Mouse (Mus musculus) forebrain, embryonic 13.5 days (tissue): Measurements from ENCODE around the gene Efcab8. TPM values are rescaled to one million over a fixed set of nuclear protein-coding genes. Genes with fewer than 3 reads are reported as not detected.
"Not testable (repeated sequence)": the region's sequence is repeated elsewhere in the genome, so short reads cannot be mapped to it uniquely, and the experiment has no call there.

Source experiments
- ATAC-seq: fragments of 200-750 bp; cut with Nextera tagmentation; 2 replicates; pipeline ENCODE4 v1.8.0; 2017
- H3K27ac ChIP-seq: fragments of 300-500 bp; sonication (generic); 2 replicates; pipeline ENCODE4 v1.5.1; 2015; ENCODE audit warnings: inconsistent platforms, mild to moderate bottlenecking, moderate library complexity
- H3K27me3 ChIP-seq: fragments of 300-500 bp; sonication (generic); 2 replicates; pipeline ENCODE4 v1.6.1; 2015; ENCODE audit warnings: mild to moderate bottlenecking, inconsistent platforms
- H3K36me3 ChIP-seq: fragments of 300-500 bp; sonication (generic); 2 replicates; pipeline ENCODE4 v1.6.1; 2015; ENCODE audit warnings: mild to moderate bottlenecking, inconsistent platforms; ENCODE audit not compliant: poor library complexity, severe bottlenecking
- H3K4me1 ChIP-seq: fragments of 300-500 bp; sonication (generic); 2 replicates; pipeline ENCODE4 v1.6.1; 2015; ENCODE audit warnings: inconsistent platforms
- H3K4me2 ChIP-seq: fragments of 300-500 bp; sonication (generic); 2 replicates; pipeline ENCODE4 v1.6.1; 2015; ENCODE audit warnings: inconsistent platforms, mild to moderate bottlenecking, moderate library complexity
- H3K4me3 ChIP-seq: fragments of 300-500 bp; sonication (generic); 2 replicates; pipeline ENCODE4 v1.5.1; 2015; ENCODE audit warnings: mild to moderate bottlenecking, inconsistent platforms
- H3K9ac ChIP-seq: fragments of 300-500 bp; sonication (generic); 2 replicates; pipeline ENCODE4 v1.6.1; 2015; ENCODE audit warnings: mild to moderate bottlenecking, inconsistent platforms
- H3K9me3 ChIP-seq: fragments of 300-500 bp; sonication (generic); replicated peaks from 2 replicates; pipeline ENCODE4 v1.6.1; 2016; ENCODE audit warnings: inconsistent platforms
- WGBS: fragments of 180-500 bp; shearing (Covaris S2); methylation state at CpG from one replicate; pipeline ENCODE4 v1.1.7; 2015; 5-methylcytosine and 5-hydroxymethylcytosine counted together
- polyA plus RNA-seq: library from polyadenylated mRNA; unstranded; fragments of >200 nt; fragmentation: Nextera tagmentation; extraction: Ambion mirVana; gene quantifications from 2 replicates; pipeline ENCODE4 v1.2.1, GENCODE M21; 2015

The Efcab8 gene
- polyA plus RNA-seq, 1 experiment from 2014 or later = 0.09 TPM

DNA sequence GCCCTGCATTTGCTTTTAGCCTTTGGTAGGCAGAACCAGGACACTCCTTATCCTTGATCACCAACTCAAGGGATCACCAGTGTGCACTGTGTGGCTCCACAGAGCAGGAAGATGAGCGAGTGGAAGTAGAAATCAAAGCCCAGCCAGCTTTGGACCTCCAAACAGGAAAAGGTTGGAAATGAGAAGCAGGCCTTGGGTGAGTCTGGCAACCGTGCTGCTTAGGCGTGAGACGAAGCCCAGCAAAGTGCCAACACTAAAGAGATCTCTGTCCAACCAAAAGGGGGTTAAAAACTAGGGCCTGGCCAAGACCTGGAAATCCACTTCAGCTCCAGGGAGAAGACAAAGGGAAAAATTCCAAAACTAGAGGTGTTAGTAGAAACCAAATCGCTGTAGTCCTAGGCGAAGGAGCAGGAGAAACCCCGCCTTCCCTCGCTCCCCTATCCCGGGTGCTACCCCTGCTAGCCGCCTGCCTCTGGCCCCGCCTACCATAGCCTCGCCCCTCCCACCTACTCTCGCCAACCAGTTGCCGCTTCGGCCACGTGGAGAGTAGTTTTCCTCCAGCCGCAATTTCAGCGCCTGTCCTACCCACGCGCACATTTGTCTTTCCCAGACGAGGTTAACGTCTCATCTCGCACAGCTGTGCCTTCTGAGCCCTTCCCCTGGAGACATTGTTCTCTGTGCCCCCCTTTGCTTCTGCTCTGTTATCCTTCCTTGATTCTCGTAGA is 931 bp upstream of the Efcab8 start:
- peaks cover 8% of the 10 kb centered on the region for H3K36me3 ChIP-seq
- ATAC-seq = peak; percentile 83; the same call in 1 of the 2 replicates
- no peaks in the 10 kb centered on the region for H3K27me3 ChIP-seq
- H3K9ac ChIP-seq = peak overlapping the region; percentile 28; the same call in 1 of the 2 replicates
- H3K4me2 ChIP-seq = peak overlapping the region; percentile 64
- peak overlapping the region; percentile 31 for H3K4me3 ChIP-seq
- peaks cover 10% of the 10 kb centered on the region for H3K4me1 ChIP-seq
- 17% methylated on average over 24 of the region's 24 CpGs for WGBS
- no peak overlapping the region for H3K27ac ChIP-seq
- H3K9me3 ChIP-seq = no peaks in the 10 kb centered on the region

DNA sequence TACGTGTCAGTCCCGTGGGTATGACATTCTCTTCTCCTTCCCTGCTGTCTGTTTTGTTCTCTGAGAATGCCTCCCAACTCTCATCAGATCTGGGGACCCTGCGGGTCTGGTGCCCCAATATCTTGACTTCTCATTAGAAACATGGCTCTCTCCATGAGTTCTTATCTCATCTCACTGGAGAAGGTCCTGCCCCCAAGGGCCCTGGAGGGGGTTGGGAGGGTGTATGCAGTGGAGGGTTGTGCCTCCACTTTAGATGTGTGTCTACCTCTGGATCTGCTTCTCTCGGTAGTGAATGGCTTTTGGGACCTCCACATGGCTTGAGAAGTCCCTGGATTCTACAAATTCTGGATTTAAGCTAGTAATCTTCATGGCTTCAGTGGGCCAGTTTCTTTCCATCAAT is 1.4 kb downstream of the Efcab8 start:
- H3K27me3 ChIP-seq = no peaks in the 10 kb centered on the region
- H3K9me3 ChIP-seq = no peaks in the 10 kb centered on the region
- no peak overlapping the region for H3K9ac ChIP-seq
- H3K27ac ChIP-seq = no peak overlapping the region
- no peaks in the 10 kb centered on the region; the same call in 1 of the 2 replicates for H3K36me3 ChIP-seq
- no peak for ATAC-seq
- 85% methylated on average over 4 of the region's 4 CpGs for WGBS
- H3K4me3 ChIP-seq = no peak overlapping the region
- H3K4me2 ChIP-seq = no peak overlapping the region
- H3K4me1 ChIP-seq = peaks cover 10% of the 10 kb centered on the region

DNA sequence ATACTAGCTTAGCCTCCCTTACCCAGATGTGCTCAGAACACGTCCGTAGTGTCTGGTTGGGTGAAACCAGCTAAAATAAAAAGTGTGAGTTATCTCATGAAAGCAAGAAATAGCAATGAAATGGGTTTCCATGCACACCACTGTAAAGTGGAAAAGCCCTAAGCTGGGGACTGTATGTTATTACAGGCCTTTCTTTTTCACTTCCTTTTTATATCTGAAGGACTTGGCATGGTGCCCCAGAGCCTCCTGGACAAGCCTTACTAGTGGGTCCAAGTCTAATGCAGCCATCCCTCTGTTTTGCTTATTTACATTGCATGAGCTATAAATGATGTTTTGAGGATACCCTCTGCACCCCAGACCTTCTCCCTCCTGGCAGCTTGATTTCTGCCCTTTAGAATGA is 4.9 kb downstream of the Efcab8 start:
- H3K27ac ChIP-seq = no peak overlapping the region
- H3K36me3 ChIP-seq = no peaks in the 10 kb centered on the region
- WGBS = 95% methylated on average over 2 of the region's 2 CpGs
- ATAC-seq = no peak
- H3K4me1 ChIP-seq = no peaks in the 10 kb centered on the region
- no peaks in the 10 kb centered on the region for H3K27me3 ChIP-seq
- H3K4me3 ChIP-seq = no peak overlapping the region
- H3K4me2 ChIP-seq = no peak overlapping the region
- no peaks in the 10 kb centered on the region for H3K9me3 ChIP-seq
- no peak overlapping the region for H3K9ac ChIP-seq

GRCm38 (mm10) chr2:153793366-153793765 is 13.6 kb downstream of the Efcab8 start:
- no peak for ATAC-seq
- Histone ChIP-seq H3K4me2 (no peak overlapping the region), H3K27ac (no peak overlapping the region), H3K9me3 (no peaks in the 10 kb centered on the region), H3K4me1 (no peaks in the 10 kb centered on the region), H3K36me3 (no peaks in the 10 kb centered on the region), H3K4me3 (no peak overlapping the region), H3K9ac (no peak overlapping the region), H3K27me3 (no peaks in the 10 kb centered on the region)

DNA sequence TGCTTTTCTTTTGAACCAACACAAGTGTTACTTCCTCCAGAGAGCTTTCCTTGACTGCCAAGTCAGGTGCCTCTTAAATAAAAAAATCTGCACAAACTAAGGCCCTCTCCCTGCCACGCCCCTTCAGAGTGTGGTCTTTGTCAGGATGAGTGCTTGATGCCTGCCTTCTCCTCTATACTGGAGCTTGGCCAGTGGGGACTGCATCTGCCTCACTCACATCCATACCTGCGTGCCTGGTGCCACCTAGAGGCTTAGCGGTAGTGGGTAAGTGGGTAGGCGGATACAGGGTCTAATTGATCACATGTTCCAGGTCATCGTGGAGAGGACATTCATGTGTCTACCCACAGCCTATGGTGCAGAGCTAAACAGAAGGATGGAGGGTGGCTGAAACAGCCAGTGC is 15.4 kb downstream of the Efcab8 start:
- H3K4me1 ChIP-seq = no peaks in the 10 kb centered on the region
- H3K9ac ChIP-seq = no peak overlapping the region
- H3K27me3 ChIP-seq = no peaks in the 10 kb centered on the region
- no peak overlapping the region for H3K4me2 ChIP-seq
- H3K4me3 ChIP-seq = no peak overlapping the region
- H3K27ac ChIP-seq = no peak overlapping the region
- 58% methylated on average over 5 of the region's 5 CpGs for WGBS
- no peak for ATAC-seq
- H3K36me3 ChIP-seq = no peaks in the 10 kb centered on the region
- H3K9me3 ChIP-seq = no peaks in the 10 kb centered on the region

DNA sequence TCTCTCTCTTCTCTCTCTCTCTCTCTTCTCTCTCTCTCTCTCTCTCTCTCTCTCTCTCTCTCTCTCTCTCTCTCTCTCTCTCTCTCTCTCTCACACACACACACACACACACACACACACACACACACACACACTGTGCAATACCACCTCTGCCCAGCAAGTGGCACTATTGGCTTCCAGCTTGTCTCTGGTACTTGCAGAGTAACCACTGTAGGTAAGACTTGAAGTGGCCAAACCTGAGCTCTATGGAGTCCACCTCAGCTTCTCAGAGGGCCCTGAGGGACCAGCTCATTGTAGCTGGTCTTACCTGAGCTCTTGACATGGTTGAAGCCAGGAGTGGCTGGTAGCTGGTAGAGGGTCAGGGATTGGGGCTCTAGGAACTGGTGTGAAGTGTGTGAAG is 27.7 kb downstream of the Efcab8 start:
- not testable (repeated sequence) for H3K4me3 ChIP-seq, H3K4me2 ChIP-seq, H3K27me3 ChIP-seq, H3K9ac ChIP-seq, H3K9me3 ChIP-seq, H3K27ac ChIP-seq, H3K36me3 ChIP-seq, ATAC-seq, H3K4me1 ChIP-seq

DNA sequence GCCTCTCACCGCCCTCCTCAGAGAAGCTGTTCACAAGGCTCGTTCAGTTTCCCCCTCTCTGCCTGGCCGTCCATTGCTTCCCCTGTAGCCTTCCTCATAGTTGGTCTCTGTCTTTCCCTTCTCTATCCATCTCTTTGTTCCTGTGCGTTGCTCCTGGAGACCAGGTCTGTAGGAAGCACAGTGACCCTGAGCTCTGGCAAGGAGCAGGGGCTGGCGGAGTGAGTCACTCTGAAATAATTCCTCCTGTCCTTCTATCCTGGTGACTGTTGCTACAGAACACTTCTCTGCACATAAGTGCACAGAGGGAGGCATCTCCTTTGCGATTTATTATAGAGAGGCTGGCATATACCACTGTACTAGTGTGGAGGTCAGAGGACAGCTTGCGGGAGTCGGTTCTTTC is 28.4 kb downstream of the Efcab8 start:
- Histone ChIP-seq H3K4me3 (no peak overlapping the region), H3K9ac (no peak overlapping the region), H3K4me2 (no peak overlapping the region), H3K4me1 (no peaks in the 10 kb centered on the region), H3K9me3 (no peaks in the 10 kb centered on the region), H3K27me3 (no peaks in the 10 kb centered on the region), H3K36me3 (no peaks in the 10 kb centered on the region), H3K27ac (no peak overlapping the region)
- WGBS = 84% methylated on average over 8 of the region's 8 CpGs
- ATAC-seq = no peak

DNA sequence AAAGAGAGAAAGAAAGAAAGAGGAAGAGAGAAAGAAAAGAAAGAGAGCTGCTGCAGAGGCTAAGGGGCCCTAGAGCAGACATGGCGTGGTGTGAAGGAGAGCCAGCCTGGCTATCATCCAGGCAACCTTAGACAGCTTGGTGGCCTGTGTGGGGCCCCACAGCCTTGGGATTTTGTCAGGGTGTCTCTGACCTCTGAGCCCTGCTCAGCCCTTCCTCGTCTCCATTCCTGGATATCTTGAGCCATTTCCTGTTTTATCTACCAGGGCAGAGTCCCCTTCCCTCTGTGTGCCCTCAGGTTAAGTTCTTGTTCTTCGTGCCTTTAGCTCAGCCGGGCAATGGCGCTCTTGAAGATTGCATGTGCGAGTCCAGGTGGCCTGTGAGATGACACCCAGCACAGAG is 29.1 kb downstream of the Efcab8 start:
- no peaks in the 10 kb centered on the region for H3K9me3 ChIP-seq
- no peak overlapping the region for H3K27ac ChIP-seq
- 86% methylated on average over 6 of the region's 6 CpGs for WGBS
- H3K4me2 ChIP-seq = no peak overlapping the region
- no peak overlapping the region for H3K9ac ChIP-seq
- H3K4me1 ChIP-seq = no peaks in the 10 kb centered on the region
- no peak for ATAC-seq
- no peaks in the 10 kb centered on the region for H3K36me3 ChIP-seq
- H3K4me3 ChIP-seq = no peak overlapping the region
- no peaks in the 10 kb centered on the region for H3K27me3 ChIP-seq

GRCm38 (mm10) chr2:153809921-153810320 is 30.2 kb downstream of the Efcab8 start:
- Histone ChIP-seq H3K4me2 (no peak overlapping the region), H3K27me3 (no peaks in the 10 kb centered on the region), H3K4me1 (no peaks in the 10 kb centered on the region), H3K36me3 (no peaks in the 10 kb centered on the region), H3K9me3 (no peaks in the 10 kb centered on the region), H3K9ac (no peak overlapping the region), H3K4me3 (no peak overlapping the region), H3K27ac (no peak overlapping the region)
- WGBS = 74% methylated on average over 3 of the region's 3 CpGs
- ATAC-seq = no peak

DNA sequence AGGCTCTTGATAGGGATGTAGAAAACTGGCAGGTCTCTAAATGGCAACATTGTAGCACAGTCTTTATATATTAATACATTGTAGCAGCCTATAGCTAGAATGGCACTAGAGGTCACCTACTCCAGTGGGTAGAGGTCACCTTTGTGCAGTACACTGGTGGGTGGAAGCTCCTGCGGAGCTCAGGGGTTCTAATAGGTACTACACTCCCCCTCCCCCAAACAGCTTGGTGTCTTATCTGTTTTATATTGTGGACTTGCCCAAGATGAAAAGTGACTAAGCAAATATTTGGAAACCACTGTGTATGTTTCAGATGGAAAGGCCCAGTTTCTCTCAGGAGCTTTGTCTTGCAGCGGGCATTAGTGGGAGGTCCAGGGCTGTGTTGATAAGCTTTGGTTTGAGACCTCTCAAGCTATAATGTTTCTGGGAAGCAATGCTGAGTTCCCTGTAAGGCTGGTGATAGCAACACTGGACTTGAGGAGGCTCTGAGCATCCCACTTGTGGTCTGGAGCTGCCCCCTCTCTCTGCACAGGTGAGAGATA is 42.3 kb downstream of the Efcab8 start:
- Histone ChIP-seq H3K36me3 (no peaks in the 10 kb centered on the region), H3K4me1 (peaks cover 8% of the 10 kb centered on the region; the same call in 1 of the 2 replicates), H3K4me2 (no peak overlapping the region), H3K27me3 (no peaks in the 10 kb centered on the region), H3K9me3 (no peaks in the 10 kb centered on the region), H3K9ac (no peak overlapping the region), H3K27ac (no peak overlapping the region), H3K4me3 (no peak overlapping the region)
- no peak for ATAC-seq
- WGBS = 95% methylated on average over 2 of the region's 2 CpGs

GRCm38 (mm10) chr2:153824593-153824992 is 44.9 kb downstream of the Efcab8 start:
- Histone ChIP-seq H3K36me3 (no peaks in the 10 kb centered on the region), H3K4me3 (no peak overlapping the region), H3K27me3 (no peaks in the 10 kb centered on the region), H3K4me1 (peaks cover 8% of the 10 kb centered on the region; the same call in 1 of the 2 replicates), H3K9ac (no peak overlapping the region), H3K9me3 (no peaks in the 10 kb centered on the region), H3K4me2 (no peak overlapping the region), H3K27ac (no peak overlapping the region)
- peak; percentile 57 for ATAC-seq
- 72% methylated on average over 6 of the region's 6 CpGs for WGBS

DNA sequence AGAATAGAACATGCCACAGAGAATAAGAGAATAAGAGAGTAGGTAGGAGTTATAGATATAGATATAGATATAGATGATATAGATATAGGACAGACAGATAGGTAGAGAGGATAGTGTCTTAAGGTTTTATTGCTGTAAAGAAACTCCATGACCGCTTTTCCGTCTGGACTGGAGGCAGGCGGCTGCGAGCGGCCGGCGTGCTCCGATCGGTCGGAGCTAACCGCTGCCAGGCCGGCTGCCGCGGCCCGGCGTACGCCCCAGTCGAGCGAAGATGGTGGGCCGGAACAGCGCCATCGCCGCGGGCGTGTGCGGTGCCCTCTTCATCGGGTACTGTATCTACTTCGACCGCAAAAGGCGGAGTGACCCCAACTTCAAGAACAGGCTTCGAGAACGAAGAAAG is 46.2 kb downstream of the Efcab8 start:
- not testable (repeated sequence) for H3K36me3 ChIP-seq, H3K9ac ChIP-seq, H3K27me3 ChIP-seq, H3K27ac ChIP-seq, H3K4me3 ChIP-seq, H3K9me3 ChIP-seq, H3K4me2 ChIP-seq, H3K4me1 ChIP-seq, ATAC-seq
- 72% methylated on average over 32 of the region's 32 CpGs for WGBS
